Mouse (Mus musculus) splenic B cell, adult 2 months (primary cell): Measurements from ENCODE around the gene Uggt2.

Experiments used
- DNase-seq: peaks from one replicate; pipeline ENCODE4 v3.0.0-alpha.2; 2011; ENCODE audit warnings: low read depth, low spot score
- H3K27me3 ChIP-seq: 2 replicates; pipeline ENCODE4 v1.6.1; 2012; ENCODE audit warnings: mild to moderate bottlenecking, low read length, moderate library complexity, mixed read lengths; ENCODE audit not compliant: control insufficient read depth, poor library complexity, insufficient read depth, severe bottlenecking
- H3K36me3 ChIP-seq: 2 replicates; pipeline ENCODE4 v1.6.1; 2012; ENCODE audit warnings: mild to moderate bottlenecking, low read length, moderate library complexity, mixed read lengths; ENCODE audit not compliant: control insufficient read depth, poor library complexity, insufficient read depth, severe bottlenecking

Uggt2 gene

GRCm38 (mm10) chr14:118980358-118980757 is 118.9 kb downstream of the Uggt2 start:
- H3K27me3 ChIP-seq = no peaks in the 10 kb centered on the region
- H3K36me3 ChIP-seq = peaks cover 2% of the 10 kb centered on the region; the same call in 1 of the 2 replicates
- no peak for DNase-seq

- H3K27me3 ChIP-seq = no peaks in the 10 kb centered on the region
- no peak for DNase-seq
- H3K36me3 ChIP-seq = peaks cover 2% of the 10 kb centered on the region
These were observed 119.5 kb downstream of the Uggt2 start for GRCm38 (mm10) chr14:118979571-118980325.

DNA sequence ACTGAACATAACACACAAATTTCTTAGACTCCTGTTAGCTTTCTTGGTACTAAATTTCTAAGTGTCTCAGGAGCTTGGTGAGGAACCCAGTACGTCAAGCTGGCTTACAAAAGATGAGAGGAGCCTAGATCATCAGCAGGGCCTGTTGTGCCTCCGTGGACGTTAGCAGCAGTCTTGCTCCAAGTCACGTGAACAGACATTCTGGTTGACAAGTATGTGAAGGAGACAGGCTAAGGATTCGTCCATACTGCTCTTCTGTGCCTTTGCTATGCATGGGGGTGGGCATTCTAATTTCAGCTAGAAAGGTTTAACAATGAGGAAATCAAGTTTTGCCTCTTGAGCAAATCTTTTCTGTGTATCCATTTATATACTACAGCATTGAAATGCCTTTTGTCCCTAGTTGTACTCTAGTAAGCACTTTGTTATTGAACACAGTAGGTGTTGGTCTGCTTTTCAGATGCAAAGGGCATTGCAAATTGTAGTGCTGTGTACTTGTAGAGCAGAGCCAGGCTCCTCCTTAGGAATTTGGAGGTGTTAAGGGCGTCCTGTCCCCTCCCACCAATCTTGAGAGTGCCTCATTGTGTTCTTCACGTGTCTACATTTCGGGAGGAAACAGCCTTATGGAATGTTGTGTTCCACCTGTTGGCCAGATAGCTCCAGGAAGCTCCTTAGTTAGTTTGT is 122.0 kb downstream of the Uggt2 start:
- H3K27me3 ChIP-seq = no peaks in the 10 kb centered on the region
- DNase-seq = no peak
- peaks cover 8% of the 10 kb centered on the region for H3K36me3 ChIP-seq

DNA sequence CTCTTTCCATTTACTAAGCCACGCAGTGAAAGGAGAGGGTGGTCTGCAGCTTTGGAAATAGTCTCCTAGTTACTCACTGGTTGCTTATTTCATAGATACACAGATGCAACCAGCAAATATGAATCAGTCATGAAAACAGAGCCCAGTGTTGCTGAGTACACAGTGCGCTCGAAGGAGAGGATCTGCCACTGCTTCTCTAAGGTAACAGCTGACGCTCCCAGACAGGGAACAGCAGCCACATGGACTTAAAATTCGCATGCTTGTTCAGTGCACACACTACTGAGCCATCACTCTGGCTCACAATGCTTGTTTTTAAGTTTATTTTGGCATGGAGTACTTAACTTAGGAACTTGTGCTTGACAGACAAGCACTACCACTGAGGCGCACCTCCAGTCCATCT is 127.0 kb downstream of the Uggt2 start:
- no peaks in the 10 kb centered on the region for H3K27me3 ChIP-seq
- no peak for DNase-seq
- H3K36me3 ChIP-seq = peaks cover 8% of the 10 kb centered on the region

DNA sequence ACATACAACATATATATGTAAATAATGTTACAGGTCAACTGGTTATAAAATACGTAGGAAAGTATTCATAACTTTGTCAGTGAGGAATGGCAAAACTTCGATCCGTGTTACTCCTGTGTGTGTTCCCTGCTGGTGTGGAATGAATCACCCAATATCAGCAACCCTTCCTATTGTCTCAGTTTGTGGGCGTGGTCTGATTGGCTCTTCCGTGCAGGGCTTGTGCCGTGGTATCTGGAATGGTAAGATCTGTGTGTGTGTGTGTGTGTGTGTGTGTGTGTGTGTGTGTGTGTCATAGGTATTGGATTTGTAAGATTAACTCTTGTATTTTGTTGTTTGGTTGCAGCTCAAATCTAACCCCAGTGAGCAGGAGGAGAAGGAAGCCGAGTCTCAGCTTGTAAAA is 131.6 kb downstream of the Uggt2 start:
- peaks cover 6% of the 10 kb centered on the region for H3K36me3 ChIP-seq
- no peaks in the 10 kb centered on the region for H3K27me3 ChIP-seq
- DNase-seq = no peak

- H3K27me3 ChIP-seq = no peaks in the 10 kb centered on the region
- H3K36me3 ChIP-seq = peaks cover 8% of the 10 kb centered on the region
- no peak for DNase-seq
These were observed 133.8 kb downstream of the Uggt2 start for GRCm38 (mm10) chr14:118965356-118966000.

GRCm38 (mm10) chr14:118958010-118958409 is 141.2 kb downstream of the Uggt2 start:
- Histone ChIP-seq H3K27me3 (no peaks in the 10 kb centered on the region), H3K36me3 (peaks cover 15% of the 10 kb centered on the region; the same call in 1 of the 2 replicates)
- DNase-seq = no peak

DNA sequence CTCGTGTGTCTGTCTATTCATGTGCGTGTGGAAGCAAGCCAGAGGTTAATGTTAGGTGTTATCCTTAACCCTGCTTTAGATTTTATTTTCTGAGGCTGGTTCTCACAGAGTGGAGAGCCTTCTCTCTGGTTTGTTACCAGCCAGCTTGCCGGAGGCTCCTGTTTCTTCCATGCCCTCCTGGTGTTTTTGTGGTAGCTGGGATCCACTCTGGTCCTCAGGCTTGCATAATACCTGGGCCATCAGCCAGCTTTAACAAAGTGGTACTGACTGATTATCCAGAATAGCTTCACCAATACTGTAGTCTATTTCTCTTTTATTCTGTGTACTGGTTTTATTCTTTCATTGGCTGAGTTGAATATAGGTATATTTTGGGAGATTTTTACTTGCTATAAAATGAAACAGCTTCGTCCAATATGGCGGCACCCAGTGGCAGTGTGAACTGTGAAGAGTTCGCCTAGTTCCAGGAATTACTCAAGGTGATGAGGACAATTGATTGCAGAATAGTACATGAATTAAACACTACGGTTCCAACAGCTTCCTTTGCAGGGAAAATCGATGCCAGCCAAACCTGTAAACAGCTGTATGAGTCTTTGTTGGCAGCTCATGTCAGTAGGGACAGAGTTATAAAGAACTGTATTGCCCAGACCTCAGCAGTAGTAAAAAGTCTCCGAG is 147.2 kb downstream of the Uggt2 start:
- Histone ChIP-seq H3K27me3 (no peaks in the 10 kb centered on the region), H3K36me3 (peaks cover 4% of the 10 kb centered on the region; the same call in 1 of the 2 replicates)
- DNase-seq = no peak

- no peak for DNase-seq
- no peaks in the 10 kb centered on the region for H3K27me3 ChIP-seq
- no peaks in the 10 kb centered on the region for H3K36me3 ChIP-seq
These were observed 150.4 kb downstream of the Uggt2 start for GRCm38 (mm10) chr14:118948841-118949240.

DNA sequence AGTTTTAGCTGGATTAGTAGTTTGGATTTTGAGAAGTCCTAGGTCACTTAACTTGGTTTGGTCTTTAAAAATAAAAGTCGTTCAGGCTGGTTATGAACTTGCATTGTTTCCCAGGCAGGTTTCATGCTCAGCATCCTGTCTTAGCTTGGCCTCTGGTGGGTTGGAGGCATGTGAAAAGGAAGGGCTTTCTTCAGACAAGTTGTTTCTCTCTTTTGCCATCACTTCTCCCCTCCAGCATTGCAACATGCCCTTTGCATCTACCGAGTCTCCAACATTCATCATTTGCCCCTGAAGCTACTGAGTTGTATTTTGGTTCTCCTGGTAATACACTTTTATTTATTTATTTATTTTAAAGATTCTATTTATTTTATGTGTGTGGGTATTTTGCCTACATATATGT is 154.5 kb downstream of the Uggt2 start:
- Histone ChIP-seq H3K36me3 (no peaks in the 10 kb centered on the region), H3K27me3 (no peaks in the 10 kb centered on the region)
- DNase-seq = no peak

- H3K27me3 ChIP-seq = no peaks in the 10 kb centered on the region
- H3K36me3 ChIP-seq = no peaks in the 10 kb centered on the region
- no peak for DNase-seq
These were observed 157.2 kb downstream of the Uggt2 start for GRCm38 (mm10) chr14:118942076-118942475.

DNA sequence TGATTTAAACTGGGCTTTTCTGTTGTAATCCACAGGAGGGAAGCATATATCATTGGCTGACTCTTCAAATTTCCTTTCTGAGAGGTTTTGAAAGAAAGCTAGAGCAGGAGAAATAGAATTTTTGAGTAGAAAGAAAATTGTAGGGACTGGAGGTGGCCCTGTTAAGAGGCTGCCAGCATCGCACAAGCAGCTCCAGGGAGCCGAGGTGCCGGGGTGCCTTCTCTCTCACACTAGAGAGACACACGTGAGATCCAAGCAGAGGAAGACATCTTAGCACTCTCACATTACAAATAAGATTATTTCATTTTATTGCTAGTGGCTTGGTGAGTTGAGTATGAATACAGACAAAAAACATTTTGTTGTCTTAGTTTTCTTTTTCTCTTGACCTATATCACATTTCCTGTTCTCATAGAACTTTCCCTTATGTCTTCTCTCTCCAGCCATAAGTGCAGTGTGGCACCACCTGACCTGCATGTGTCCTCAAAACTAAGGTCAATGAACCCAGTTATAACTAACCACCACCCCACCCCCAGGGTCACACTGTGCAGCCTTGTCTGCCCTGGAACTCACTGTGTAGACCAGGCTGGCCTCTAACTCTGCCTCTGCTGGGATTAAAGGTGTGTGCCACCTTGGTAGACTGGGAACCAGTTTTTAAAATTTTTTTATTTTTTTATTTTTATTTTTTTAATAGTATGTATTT is 158.3 kb downstream of the Uggt2 start:
- H3K27me3 ChIP-seq = no peaks in the 10 kb centered on the region
- DNase-seq = peak; percentile 32
- no peaks in the 10 kb centered on the region for H3K36me3 ChIP-seq

- no peak for DNase-seq
- no peaks in the 10 kb centered on the region for H3K27me3 ChIP-seq
- H3K36me3 ChIP-seq = no peaks in the 10 kb centered on the region
These were observed 160.7 kb downstream of the Uggt2 start for GRCm38 (mm10) chr14:118938551-118938950.
